Mouse (Mus musculus): ENCODE results near the gene Psmd11. TPM values are rescaled to one million over a fixed set of nuclear protein-coding genes. Genes with fewer than 3 reads are reported as not detected.

Psmd11 gene
- polyA plus RNA-seq, 1 experiment from 2014 or later, result 214 TPM

GRCm38 (mm10) chr11:80497225-80497919 lies 69.0 kb downstream of the Psmd11 start:
- ATAC-seq (ENCODE audit: insufficient number of reproducible peaks, low FRiP score), result no peak
- Histone ChIP-seq H3K9me3 (replicated peaks) (no peaks in the 10 kb centered on the region), H3K9ac (no peak overlapping the region), H3K36me3 (no peaks in the 10 kb centered on the region), H3K4me1 (replicated peaks) (peaks cover 43% of the 10 kb centered on the region), H3K4me3 (no peak overlapping the region), H3K4me2 (no peak overlapping the region), H3K27ac (ENCODE audit: poor library complexity, severe bottlenecking) (no peak overlapping the region), H3K27me3 (replicated peaks) (no peaks in the 10 kb centered on the region)
- 64% methylated on average over 10 of the region's 10 CpGs for WGBS

GRCm38 (mm10) chr11:80498328-80499070 lies 70.1 kb downstream of the Psmd11 start:
- no peak overlapping the region for H3K9ac ChIP-seq
- WGBS, result 48% methylated on average over 11 of the region's 11 CpGs
- H3K4me1 ChIP-seq (replicated peaks), result peaks cover 38% of the 10 kb centered on the region
- H3K4me3 ChIP-seq, result no peak overlapping the region
- peak overlapping the region; percentile 61 for H3K27ac ChIP-seq (ENCODE audit: poor library complexity, severe bottlenecking)
- H3K27me3 ChIP-seq (replicated peaks), result no peaks in the 10 kb centered on the region
- H3K4me2 ChIP-seq, result peak overlapping the region; percentile 21; the same call in 1 of the 2 replicates
- no peaks in the 10 kb centered on the region for H3K36me3 ChIP-seq
- no peak for ATAC-seq (ENCODE audit: insufficient number of reproducible peaks, low FRiP score)
- no peaks in the 10 kb centered on the region for H3K9me3 ChIP-seq (replicated peaks)

DNA sequence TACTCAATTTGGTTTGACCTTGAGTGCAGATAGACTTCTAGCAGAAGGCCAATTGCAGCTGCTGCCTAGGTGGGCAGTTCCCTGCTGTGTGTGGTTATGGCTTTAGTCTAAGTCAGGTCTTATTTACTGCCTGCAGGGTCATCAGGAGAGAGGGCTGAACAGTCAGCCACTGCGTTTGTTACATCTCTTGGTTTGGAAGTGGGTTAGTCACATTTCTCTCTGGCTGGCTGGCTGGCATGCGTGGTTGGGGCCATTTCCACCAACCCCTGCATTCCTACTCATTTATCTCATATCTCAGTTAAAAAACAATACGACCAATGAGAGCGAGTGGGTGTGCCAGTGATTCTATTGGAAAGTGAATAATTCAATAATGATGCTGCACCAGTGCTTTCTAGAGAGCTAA lies 71.1 kb downstream of the Psmd11 start:
- no peak for ATAC-seq (ENCODE audit: insufficient number of reproducible peaks, low FRiP score)
- no peaks in the 10 kb centered on the region for H3K27me3 ChIP-seq (replicated peaks)
- H3K4me1 ChIP-seq (replicated peaks), result peaks cover 46% of the 10 kb centered on the region
- no peak overlapping the region for H3K4me3 ChIP-seq
- H3K9ac ChIP-seq, result no peak overlapping the region
- 73% methylated on average over 4 of the region's 4 CpGs for WGBS
- H3K4me2 ChIP-seq, result no peak overlapping the region
- H3K36me3 ChIP-seq, result no peaks in the 10 kb centered on the region
- H3K9me3 ChIP-seq (replicated peaks), result no peaks in the 10 kb centered on the region
- H3K27ac ChIP-seq (ENCODE audit: poor library complexity, severe bottlenecking), result peak overlapping the region; percentile 61

DNA sequence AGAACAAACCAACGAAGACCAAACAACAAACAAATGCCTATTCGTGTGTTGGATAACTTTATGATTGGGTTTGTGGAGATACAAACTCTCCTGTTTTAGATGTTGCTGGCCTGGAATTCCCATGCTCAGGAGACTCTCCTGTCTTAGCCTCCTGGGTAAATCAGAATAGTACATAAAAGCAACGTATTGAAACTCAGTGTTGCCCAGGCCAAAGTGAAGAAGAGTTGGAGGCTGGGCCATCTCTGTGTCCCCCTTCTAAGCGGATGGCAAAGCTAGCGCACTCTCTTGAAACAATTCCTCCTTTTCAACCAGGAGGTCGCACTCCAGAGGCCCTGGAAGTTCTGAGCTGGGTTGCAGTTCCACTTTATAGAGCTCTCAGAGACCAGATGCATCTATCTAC lies 74.9 kb downstream of the Psmd11 start:
- Histone ChIP-seq H3K4me3 (no peak overlapping the region), H3K36me3 (no peaks in the 10 kb centered on the region), H3K4me1 (replicated peaks) (peaks cover 41% of the 10 kb centered on the region), H3K27ac (ENCODE audit: poor library complexity, severe bottlenecking) (no peak overlapping the region), H3K9me3 (replicated peaks) (no peaks in the 10 kb centered on the region), H3K4me2 (no peak overlapping the region), H3K9ac (no peak overlapping the region), H3K27me3 (replicated peaks) (no peaks in the 10 kb centered on the region)
- WGBS, result 86% methylated on average over 6 of the region's 6 CpGs
- ATAC-seq (ENCODE audit: insufficient number of reproducible peaks, low FRiP score), result no peak

GRCm38 (mm10) chr11:80503726-80504452 lies 75.5 kb downstream of the Psmd11 start:
- WGBS, result 45% methylated on average over 13 of the region's 13 CpGs
- Histone ChIP-seq H3K9me3 (replicated peaks) (no peaks in the 10 kb centered on the region), H3K4me3 (no peak overlapping the region), H3K9ac (peak overlapping the region; percentile 38; the same call in 1 of the 2 replicates), H3K27ac (ENCODE audit: poor library complexity, severe bottlenecking) (no peak overlapping the region), H3K27me3 (replicated peaks) (no peaks in the 10 kb centered on the region), H3K36me3 (no peaks in the 10 kb centered on the region), H3K4me2 (no peak overlapping the region), H3K4me1 (replicated peaks) (peaks cover 40% of the 10 kb centered on the region)
- no peak for ATAC-seq (ENCODE audit: insufficient number of reproducible peaks, low FRiP score)

GRCm38 (mm10) chr11:80504519-80505385 lies 76.3 kb downstream of the Psmd11 start:
- Histone ChIP-seq H3K27me3 (replicated peaks) (no peaks in the 10 kb centered on the region), H3K4me3 (no peak overlapping the region), H3K9ac (no peak overlapping the region), H3K4me1 (replicated peaks) (peaks cover 37% of the 10 kb centered on the region), H3K27ac (ENCODE audit: poor library complexity, severe bottlenecking) (no peak overlapping the region), H3K9me3 (replicated peaks) (no peaks in the 10 kb centered on the region), H3K36me3 (no peaks in the 10 kb centered on the region), H3K4me2 (no peak overlapping the region)
- 34% methylated on average over 6 of the region's 6 CpGs for WGBS
- no peak for ATAC-seq (ENCODE audit: insufficient number of reproducible peaks, low FRiP score)

DNA sequence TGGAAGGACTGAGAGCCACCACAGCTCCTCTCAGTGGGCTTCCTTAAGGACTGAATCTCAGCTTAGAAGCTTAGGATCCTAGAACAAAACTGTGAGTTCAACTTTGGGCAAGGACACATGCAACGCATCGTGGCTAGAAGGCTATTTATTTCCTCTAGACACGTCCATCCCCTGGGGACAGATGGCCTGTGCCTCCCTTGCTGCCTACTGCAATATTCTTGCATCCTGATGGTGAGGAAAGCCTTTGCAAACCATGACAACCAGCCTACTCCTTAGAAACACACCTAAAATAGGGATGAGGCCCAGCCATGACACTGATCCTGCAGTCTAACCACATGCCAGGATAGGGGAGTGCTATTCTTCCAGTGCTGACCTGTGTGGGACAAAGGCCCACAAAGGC lies 77.2 kb downstream of the Psmd11 start:
- 77% methylated on average over 3 of the region's 3 CpGs for WGBS
- H3K9ac ChIP-seq, result no peak overlapping the region
- H3K4me2 ChIP-seq, result no peak overlapping the region
- no peaks in the 10 kb centered on the region for H3K27me3 ChIP-seq (replicated peaks)
- H3K36me3 ChIP-seq, result no peaks in the 10 kb centered on the region
- H3K27ac ChIP-seq (ENCODE audit: poor library complexity, severe bottlenecking), result no peak overlapping the region
- no peaks in the 10 kb centered on the region for H3K9me3 ChIP-seq (replicated peaks)
- H3K4me3 ChIP-seq, result no peak overlapping the region
- H3K4me1 ChIP-seq (replicated peaks), result peaks cover 31% of the 10 kb centered on the region
- ATAC-seq (ENCODE audit: insufficient number of reproducible peaks, low FRiP score), result no peak

DNA sequence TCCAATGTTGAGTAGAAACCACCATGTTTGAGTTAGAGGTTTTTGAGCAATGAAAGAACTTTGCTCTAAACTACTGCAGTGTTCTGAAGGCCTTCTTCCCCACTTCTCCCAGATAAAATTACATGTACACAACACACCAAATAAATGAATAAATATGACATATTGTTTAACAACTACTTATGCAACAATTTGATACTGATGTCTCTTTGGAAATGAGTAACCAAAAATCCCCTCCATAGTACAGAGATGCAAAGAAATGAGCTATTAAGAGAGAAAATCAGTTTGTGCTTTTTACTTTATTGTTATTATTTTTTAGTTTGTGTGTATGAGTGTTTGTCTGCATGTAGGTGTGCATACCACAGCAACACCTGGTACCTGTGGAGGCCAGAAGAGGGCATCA lies 78.1 kb downstream of the Psmd11 start:
- H3K36me3 ChIP-seq, result no peaks in the 10 kb centered on the region
- H3K4me3 ChIP-seq, result no peak overlapping the region
- H3K9me3 ChIP-seq (replicated peaks), result no peaks in the 10 kb centered on the region
- peaks cover 31% of the 10 kb centered on the region for H3K4me1 ChIP-seq (replicated peaks)
- H3K9ac ChIP-seq, result no peak overlapping the region
- H3K27me3 ChIP-seq (replicated peaks), result no peaks in the 10 kb centered on the region
- no peak overlapping the region for H3K4me2 ChIP-seq
- no peak for ATAC-seq (ENCODE audit: insufficient number of reproducible peaks, low FRiP score)
- no peak overlapping the region for H3K27ac ChIP-seq (ENCODE audit: poor library complexity, severe bottlenecking)

GRCm38 (mm10) chr11:80507791-80508190 lies 79.4 kb downstream of the Psmd11 start:
- no peak overlapping the region for H3K4me3 ChIP-seq
- H3K9me3 ChIP-seq (replicated peaks), result no peaks in the 10 kb centered on the region
- ATAC-seq (ENCODE audit: insufficient number of reproducible peaks, low FRiP score), result no peak
- peaks cover 31% of the 10 kb centered on the region for H3K4me1 ChIP-seq (replicated peaks)
- no peaks in the 10 kb centered on the region for H3K36me3 ChIP-seq
- no peaks in the 10 kb centered on the region for H3K27me3 ChIP-seq (replicated peaks)
- no peak overlapping the region for H3K4me2 ChIP-seq
- no peak overlapping the region for H3K27ac ChIP-seq (ENCODE audit: poor library complexity, severe bottlenecking)
- WGBS, result 80% methylated on average over 6 of the region's 6 CpGs
- no peak overlapping the region for H3K9ac ChIP-seq

GRCm38 (mm10) chr11:80508361-80509175 lies 80.2 kb downstream of the Psmd11 start:
- no peaks in the 10 kb centered on the region for H3K36me3 ChIP-seq
- H3K27ac ChIP-seq (ENCODE audit: poor library complexity, severe bottlenecking), result peak overlapping the region; percentile 83
- H3K4me2 ChIP-seq, result peak overlapping the region; percentile 59
- no peak for ATAC-seq (ENCODE audit: insufficient number of reproducible peaks, low FRiP score)
- H3K9me3 ChIP-seq (replicated peaks), result no peaks in the 10 kb centered on the region
- WGBS, result 18% methylated on average over 19 of the region's 19 CpGs
- no peaks in the 10 kb centered on the region for H3K27me3 ChIP-seq (replicated peaks)
- peaks cover 31% of the 10 kb centered on the region for H3K4me1 ChIP-seq (replicated peaks)
- 0 out of 2 replicates have a peak overlapping the region, but pooled peaks have one; percentile 19 for H3K9ac ChIP-seq
- H3K4me3 ChIP-seq, result peak overlapping the region; percentile 1; the same call in 1 of the 2 replicates

All from heart, embryonic 12.5 days (tissue).